Mouse (Mus musculus) hindbrain, embryonic 14.5 days (tissue): ENCODE data around the gene Agtrap. TPM values are rescaled to one million over a fixed set of nuclear protein-coding genes. Genes with fewer than 3 reads are reported as not detected.
"Not testable (repeated sequence)": the region's sequence is repeated elsewhere in the genome, so short reads cannot be mapped to it uniquely, and the experiment has no call there.

Source experiments
- ATAC-seq: fragments of 200-750 bp; cut with Nextera tagmentation; 2 replicates; pipeline ENCODE4 v1.8.0; 2017; ENCODE audit warnings: moderate number of reproducible peaks, mild to moderate bottlenecking, moderate TSS enrichment, moderate library complexity; ENCODE audit not compliant: low FRiP score
- DNase-seq: peaks from one replicate; pipeline ENCODE4 v3.0.0-alpha.2; 2015; ENCODE audit warnings: low spot score
- H3K27ac ChIP-seq: fragments of 300-500 bp; sonication (generic); 2 replicates; pipeline ENCODE4 v1.5.1; 2014; ENCODE audit warnings: mild to moderate bottlenecking, moderate library complexity
- H3K27me3 ChIP-seq: fragments of 300-500 bp; sonication (generic); 2 replicates; pipeline ENCODE4 v1.6.1; 2014; ENCODE audit warnings: mild to moderate bottlenecking, low read length, mixed read lengths; ENCODE audit not compliant: control insufficient read depth, insufficient read depth
- H3K36me3 ChIP-seq: fragments of 300-500 bp; sonication (generic); replicated peaks from 2 replicates; pipeline ENCODE4 v1.6.1; 2014; ENCODE audit not compliant: control insufficient read depth, insufficient read depth
- H3K4me1 ChIP-seq: fragments of 300-500 bp; sonication (generic); replicated peaks from 2 replicates; pipeline ENCODE4 v1.6.1; 2014; ENCODE audit warnings: antibody characterized with exemption, low read length, mixed read lengths; ENCODE audit not compliant: control insufficient read depth, insufficient read depth
- H3K4me2 ChIP-seq: fragments of 300-500 bp; sonication (generic); replicated peaks from 2 replicates; pipeline ENCODE4 v1.6.1; 2014; ENCODE audit warnings: mild to moderate bottlenecking, moderate library complexity
- H3K4me3 ChIP-seq: fragments of 300-500 bp; sonication (generic); replicated peaks from 2 replicates; pipeline ENCODE4 v1.5.1; 2014; ENCODE audit warnings: mild to moderate bottlenecking, low read length
- H3K9ac ChIP-seq: fragments of 300-500 bp; sonication (generic); 2 replicates; pipeline ENCODE4 v1.6.1; 2014
- H3K9me3 ChIP-seq: fragments of 300-500 bp; sonication (generic); 2 replicates; pipeline ENCODE4 v1.6.1; 2016; ENCODE audit warnings: low read length; ENCODE audit not compliant: control insufficient read depth
- WGBS: fragments of 180-500 bp; shearing (Covaris S2); extraction: QIAGEN DNeasy Blood & Tissue Kit; methylation state at CpG from one replicate; pipeline ENCODE4 v1.1.7; 2014; 5-methylcytosine and 5-hydroxymethylcytosine counted together
- polyA plus RNA-seq: library from polyadenylated mRNA; unstranded; fragments of >200 nt; fragmentation: Nextera tagmentation; extraction: Ambion mirVana; gene quantifications from 2 replicates; pipeline ENCODE4 v1.2.1, GENCODE M21; 2014

Agtrap gene
- polyA plus RNA-seq, 1 experiment from 2014 or later: 6.6 TPM

- Histone ChIP-seq H3K4me1 (no peaks in the 10 kb centered on the region), H3K9ac (no peak overlapping the region), H3K9me3 (no peaks in the 10 kb centered on the region), H3K27me3 (no peaks in the 10 kb centered on the region), H3K4me2 (no peak overlapping the region), H3K36me3 (peaks cover 73% of the 10 kb centered on the region), H3K4me3 (no peak overlapping the region), H3K27ac (no peak overlapping the region)
- 91% methylated on average over 4 of the region's 4 CpGs for WGBS
- no peak for DNase-seq
- ATAC-seq: no peak
Observed at GRCm38 (mm10) chr4:148056801-148057200, 31.0 kb downstream of the Agtrap start.

GRCm38 (mm10) chr4:148056246-148056645 lies 31.6 kb downstream of the Agtrap start:
- H3K4me3 ChIP-seq: no peak overlapping the region
- H3K9ac ChIP-seq: no peak overlapping the region
- H3K27ac ChIP-seq: no peak overlapping the region
- peaks cover 78% of the 10 kb centered on the region for H3K36me3 ChIP-seq
- no peaks in the 10 kb centered on the region for H3K27me3 ChIP-seq
- no peaks in the 10 kb centered on the region for H3K9me3 ChIP-seq
- H3K4me2 ChIP-seq: no peak overlapping the region
- WGBS: 86% methylated on average over 7 of the region's 7 CpGs
- ATAC-seq (no peak), DNase-seq (no peak)
- no peaks in the 10 kb centered on the region for H3K4me1 ChIP-seq

- WGBS: 92% methylated on average over 21 of the region's 21 CpGs
- DNase-seq (no peak), ATAC-seq (no peak)
- no peaks in the 10 kb centered on the region for H3K4me1 ChIP-seq
- no peak overlapping the region for H3K9ac ChIP-seq
- no peak overlapping the region for H3K4me3 ChIP-seq
- no peak overlapping the region for H3K4me2 ChIP-seq
- H3K36me3 ChIP-seq: peaks cover 90% of the 10 kb centered on the region
- no peak overlapping the region for H3K27ac ChIP-seq
- H3K27me3 ChIP-seq: no peaks in the 10 kb centered on the region
- H3K9me3 ChIP-seq: no peaks in the 10 kb centered on the region
Observed at GRCm38 (mm10) chr4:148054961-148055695, 32.7 kb downstream of the Agtrap start.

GRCm38 (mm10) chr4:148053417-148053920 lies 34.4 kb downstream of the Agtrap start:
- no peak overlapping the region for H3K27ac ChIP-seq
- DNase-seq (no peak), ATAC-seq (no peak)
- H3K36me3 ChIP-seq: peaks cover 98% of the 10 kb centered on the region
- no peak overlapping the region for H3K9ac ChIP-seq
- H3K9me3 ChIP-seq: no peaks in the 10 kb centered on the region
- no peak overlapping the region for H3K4me2 ChIP-seq
- no peaks in the 10 kb centered on the region for H3K4me1 ChIP-seq
- no peaks in the 10 kb centered on the region for H3K27me3 ChIP-seq
- WGBS: 91% methylated on average over 12 of the region's 12 CpGs
- no peak overlapping the region for H3K4me3 ChIP-seq

GRCm38 (mm10) chr4:148052976-148053375 lies 34.9 kb downstream of the Agtrap start:
- no peaks in the 10 kb centered on the region for H3K27me3 ChIP-seq
- H3K4me1 ChIP-seq: no peaks in the 10 kb centered on the region
- 81% methylated on average over 2 of the region's 2 CpGs for WGBS
- H3K9ac ChIP-seq: no peak overlapping the region
- no peak overlapping the region for H3K4me3 ChIP-seq
- no peak overlapping the region for H3K4me2 ChIP-seq
- no peak overlapping the region for H3K27ac ChIP-seq
- H3K36me3 ChIP-seq: peaks cover 98% of the 10 kb centered on the region
- no peaks in the 10 kb centered on the region for H3K9me3 ChIP-seq
- ATAC-seq (no peak), DNase-seq (no peak)

- no peaks in the 10 kb centered on the region for H3K4me1 ChIP-seq
- no peaks in the 10 kb centered on the region for H3K9me3 ChIP-seq
- DNase-seq (no peak), ATAC-seq (no peak)
- no peak overlapping the region for H3K9ac ChIP-seq
- H3K27me3 ChIP-seq: no peaks in the 10 kb centered on the region
- no peak overlapping the region for H3K4me3 ChIP-seq
- no peak overlapping the region for H3K27ac ChIP-seq
- WGBS: 88% methylated on average over 11 of the region's 11 CpGs
- peaks cover 94% of the 10 kb centered on the region for H3K36me3 ChIP-seq
- no peak overlapping the region for H3K4me2 ChIP-seq
Observed at GRCm38 (mm10) chr4:148051886-148052285, 35.9 kb downstream of the Agtrap start.

- no peak for DNase-seq
- Histone ChIP-seq H3K4me3 (no peak overlapping the region), H3K9me3 (no peaks in the 10 kb centered on the region), H3K4me2 (no peak overlapping the region), H3K27me3 (no peaks in the 10 kb centered on the region), H3K27ac (no peak overlapping the region), H3K36me3 (peaks cover 94% of the 10 kb centered on the region), H3K4me1 (no peaks in the 10 kb centered on the region), H3K9ac (no peak overlapping the region)
- ATAC-seq: no peak
- 93% methylated on average over 13 of the region's 13 CpGs for WGBS
Observed at GRCm38 (mm10) chr4:148051046-148051776, 36.6 kb downstream of the Agtrap start.

- not testable (repeated sequence) for H3K27ac ChIP-seq, H3K27me3 ChIP-seq, H3K4me2 ChIP-seq, H3K4me3 ChIP-seq, ATAC-seq, H3K9me3 ChIP-seq, H3K9ac ChIP-seq, H3K4me1 ChIP-seq, DNase-seq
- H3K36me3 ChIP-seq: peaks cover 94% of the 10 kb centered on the region
- WGBS: 92% methylated on average over 3 of the region's 3 CpGs
Observed at GRCm38 (mm10) chr4:148050396-148050914, 37.4 kb downstream of the Agtrap start.

- Histone ChIP-seq H3K27me3 (no peaks in the 10 kb centered on the region), H3K9me3 (no peaks in the 10 kb centered on the region), H3K9ac (no peak overlapping the region), H3K36me3 (peaks cover 73% of the 10 kb centered on the region), H3K4me1 (peaks cover 18% of the 10 kb centered on the region), H3K4me2 (no peak overlapping the region), H3K27ac (no peak overlapping the region), H3K4me3 (no peak overlapping the region)
- DNase-seq (no peak), ATAC-seq (no peak)
- 69% methylated on average over 4 of the region's 4 CpGs for WGBS
Observed at GRCm38 (mm10) chr4:148046450-148047031, 41.3 kb downstream of the Agtrap start.
